Mouse (Mus musculus): Measurements from ENCODE around the gene Rad50.

The Rad50 gene

GRCm38 (mm10) chr11:53732244-53732643, 25.1 kb upstream of the Rad50 start:
- ChIA-PET CTCF (no interaction called here), POLR2A (interaction anchor here in 1 of 4 experiments (1.0 kb wide), 1 partner anchor 25 kb away, joined by 3 read pairs; the partner anchor contains the start of gene Rad50)

- POLR2A ChIA-PET, result interaction anchor here in 1 of 4 experiments (1.0 kb wide), 1 partner anchor 25 kb away, joined by 3 read pairs; the partner anchor contains the start of gene Rad50
Measured at GRCm38 (mm10) chr11:53731457-53731856, 24.3 kb upstream of the Rad50 start.

GRCm38 (mm10) chr11:53720715-53721114, 13.6 kb upstream of the Rad50 start, which contains the start of gene Il5:
Gene Il5, plus strand, starts transcription at chr11:53720794.
- CTCF ChIA-PET, result interaction anchor here in 3 of 4 experiments (0.5 to 2.7 kb wide), 5 partner anchors 15 to 1718 kb away, joined by 3 to 11 read pairs (median 6); no protein-coding TSS in a partner anchor
- POLR2A ChIA-PET, result interaction anchor here in 2 of 4 experiments (0.8 to 2.1 kb wide), 2 partner anchors 10 to 13 kb away, joined by 3 to 7 read pairs; partner anchors contain the start of gene Rad50 (in 1 of the 2)

More at GRCm38 (mm10) chr11:53731457-53731856, 24.3 kb upstream of the Rad50 start:
- CTCF ChIA-PET, result no interaction called here

GRCm38 (mm10) chr11:53719701-53720100, 12.6 kb upstream of the Rad50 start:
- CTCF ChIA-PET, result interaction anchor here in 1 of 4 experiments (1.0 kb wide), 1 partner anchor 18 kb away, joined by 3 read pairs; no protein-coding TSS in a partner anchor
- POLR2A ChIA-PET, result interaction anchor here in 1 of 4 experiments (2.1 kb wide), 1 partner anchor 12 kb away, joined by 7 read pairs; the partner anchor contains the start of gene Rad50

- ChIA-PET POLR2A (interaction anchor here (0.6 to 2.2 kb wide), 45 partner anchors 9 to 1152 kb away, joined by 3 to 11 read pairs (median 4); partner anchors contain the start of genes Irf1 (in 2 of the 4), Slc22a21 (in 2 of the 4), Fnip1 (in 1 of the 4) and Gdf9 (in 1 of the 4)), CTCF (interaction anchor here in 3 of 4 experiments (0.5 to 1.7 kb wide), 9 partner anchors 28 to 241 kb away, joined by 3 to 7 read pairs (median 4); partner anchors contain the start of genes Gm12216 (in 1 of the 3) and Gm9837 (in 1 of the 3))
Measured at GRCm38 (mm10) chr11:53707718-53708009, 545 bp upstream of the Rad50 start.

GRCm38 (mm10) chr11:53706236-53706933, 734 bp downstream of the Rad50 start:
- ChIA-PET POLR2A (interaction anchor here in 3 of 4 experiments (0.5 to 2.2 kb wide), 31 partner anchors 9 to 406 kb away, joined by 3 to 11 read pairs (median 4); partner anchors contain the start of genes Irf1 (in 2 of the 3), Gdf9 (in 1 of the 3), Gm9837 (in 1 of the 3) and Gm9945 (in 1 of the 3)), CTCF (interaction anchor here in 3 of 4 experiments (0.6 to 1.7 kb wide), 7 partner anchors 29 to 246 kb away, joined by 3 to 7 read pairs (median 4); no protein-coding TSS in a partner anchor)

- CTCF ChIA-PET, result no interaction called here
- POLR2A ChIA-PET, result no interaction called here
Measured at GRCm38 (mm10) chr11:53699351-53699750, 7.8 kb downstream of the Rad50 start.

GRCm38 (mm10) chr11:53698521-53698920, 8.6 kb downstream of the Rad50 start:
- ChIA-PET CTCF (no interaction called here), POLR2A (interaction anchor here in 1 of 4 experiments (1.5 kb wide), 1 partner anchor 8 kb away, joined by 6 read pairs; the partner anchor contains the start of gene Rad50)

GRCm38 (mm10) chr11:53691979-53692378, 15.1 kb downstream of the Rad50 start:
- ChIA-PET CTCF (interaction anchor here in 2 of 4 experiments (0.6 to 1.3 kb wide), 2 partner anchors 27 to 226 kb away, joined by 3 to 8 read pairs; no protein-coding TSS in a partner anchor), POLR2A (interaction anchor here (0.5 to 1.2 kb wide), 9 partner anchors 11 to 363 kb away, joined by 3 to 5 read pairs (median 3); partner anchors contain the start of gene Rad50 (in 1 of the 4))

GRCm38 (mm10) chr11:53682994-53683530, 24.1 kb downstream of the Rad50 start:
- ChIA-PET POLR2A (interaction anchor here in 1 of 4 experiments (0.6 kb wide), 1 partner anchor 1855 kb away, joined by 3 read pairs; no protein-coding TSS in a partner anchor), CTCF (interaction anchor here in 1 of 4 experiments (1.0 kb wide), 1 partner anchor 54 kb away, joined by 4 read pairs; no protein-coding TSS in a partner anchor)

GRCm38 (mm10) chr11:53682170-53682569, 24.9 kb downstream of the Rad50 start:
- CTCF ChIA-PET, result no interaction called here
- POLR2A ChIA-PET, result no interaction called here

- CTCF ChIA-PET, result interaction anchor here in 1 of 4 experiments (0.6 kb wide), 1 partner anchor 82 kb away, joined by 5 read pairs; no protein-coding TSS in a partner anchor
Measured at GRCm38 (mm10) chr11:53681686-53682085, 25.4 kb downstream of the Rad50 start.

GRCm38 (mm10) chr11:53680141-53680540, 27.0 kb downstream of the Rad50 start:
- CTCF ChIA-PET, result no interaction called here
- POLR2A ChIA-PET, result no interaction called here

More at GRCm38 (mm10) chr11:53681686-53682085, 25.4 kb downstream of the Rad50 start:
- POLR2A ChIA-PET, result no interaction called here

GRCm38 (mm10) chr11:53671414-53671813, 35.7 kb downstream of the Rad50 start:
- POLR2A ChIA-PET, result no interaction called here
- CTCF ChIA-PET, result no interaction called here

GRCm38 (mm10) chr11:53664091-53664490, 43.0 kb downstream of the Rad50 start:
- ChIA-PET CTCF (interaction anchor here in 1 of 4 experiments (1.0 kb wide), 1 partner anchor 194 kb away, joined by 3 read pairs; the partner anchor contains the start of gene Gm9837), POLR2A (no interaction called here)

GRCm38 (mm10) chr11:53662794-53663674, 44.1 kb downstream of the Rad50 start:
- ChIA-PET POLR2A (no interaction called here), CTCF (interaction anchor here in 2 of 4 experiments (0.6 kb wide), 2 partner anchors 115 to 183 kb away, joined by 3 to 8 read pairs; no protein-coding TSS in a partner anchor)

GRCm38 (mm10) chr11:53657828-53658227, 49.3 kb downstream of the Rad50 start:
- CTCF ChIA-PET, result interaction anchor here in 1 of 4 experiments (0.5 kb wide), 1 partner anchor 30 kb away, joined by 5 read pairs; no protein-coding TSS in a partner anchor

GRCm38 (mm10) chr11:53657381-53657780, 49.7 kb downstream of the Rad50 start:
- ChIA-PET CTCF (interaction anchor here in 1 of 4 experiments (0.5 kb wide), 1 partner anchor 30 kb away, joined by 5 read pairs; no protein-coding TSS in a partner anchor), POLR2A (no interaction called here)

More at GRCm38 (mm10) chr11:53657828-53658227, 49.3 kb downstream of the Rad50 start:
- POLR2A ChIA-PET, result interaction anchor here in 1 of 4 experiments (0.6 kb wide), 2 partner anchors 34 to 174 kb away, joined by 3 to 4 read pairs; no protein-coding TSS in a partner anchor
